Mouse (Mus musculus): Measurements from ENCODE around the gene Ugt1a2. TPM values are rescaled to one million over a fixed set of nuclear protein-coding genes. Genes with fewer than 3 reads are reported as not detected.

Ugt1a2 gene
- polyA plus RNA-seq (2014; fragmentation: Illumina TruSeq; extraction: RNeasy Lipid Tissue Mini Kit (QIAGEN cat#74804); ENCODE audit: low read depth, low replicate concordance) = not detected

DNA sequence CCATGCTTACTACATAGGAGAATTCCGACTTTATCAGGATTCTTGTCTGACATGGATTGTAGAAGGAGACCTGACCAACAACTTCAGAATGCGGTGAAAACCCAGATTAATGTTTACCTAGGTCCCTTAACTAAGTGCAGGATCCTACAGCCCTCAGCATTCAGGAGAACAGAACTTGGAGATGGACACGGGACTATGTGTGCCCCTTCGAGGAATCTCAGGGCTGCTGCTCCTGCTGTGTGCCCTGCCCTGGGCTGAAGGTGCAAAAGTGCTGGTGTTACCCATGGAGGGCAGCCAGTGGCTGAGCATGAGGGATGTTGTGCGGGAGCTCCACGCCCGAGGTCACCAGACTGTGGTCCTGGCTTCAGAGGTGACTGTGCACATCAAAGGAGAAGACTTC lies at the start of gene Ugt1a2:
Gene Ugt1a2, plus strand, starts transcription at position 146 of the 400 bp plus-strand sequence.

DNA sequence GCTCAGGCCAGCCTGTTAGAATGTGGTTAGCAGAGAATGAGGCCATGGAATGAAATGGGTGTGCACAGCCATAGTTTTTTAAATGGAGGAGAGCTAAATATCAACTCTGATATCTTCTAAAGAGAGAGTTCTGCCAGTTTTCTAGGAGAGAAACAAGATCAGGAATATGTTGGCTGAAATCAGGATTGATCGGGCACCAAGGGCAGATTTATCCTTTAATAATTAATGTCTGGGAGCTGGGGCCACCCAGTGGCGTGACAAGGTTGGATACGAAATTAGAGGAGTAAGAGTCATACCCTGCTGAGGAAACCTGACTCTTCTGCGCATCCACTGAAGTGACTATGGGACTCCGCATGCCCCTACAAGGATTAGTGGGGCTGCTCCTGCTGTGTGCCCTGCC lies 34.7 kb upstream of the Ugt1a2 start, which contains the start of gene Ugt1a5:
Gene Ugt1a5, plus strand, starts transcription at position 302 of the 400 bp plus-strand sequence.

DNA sequence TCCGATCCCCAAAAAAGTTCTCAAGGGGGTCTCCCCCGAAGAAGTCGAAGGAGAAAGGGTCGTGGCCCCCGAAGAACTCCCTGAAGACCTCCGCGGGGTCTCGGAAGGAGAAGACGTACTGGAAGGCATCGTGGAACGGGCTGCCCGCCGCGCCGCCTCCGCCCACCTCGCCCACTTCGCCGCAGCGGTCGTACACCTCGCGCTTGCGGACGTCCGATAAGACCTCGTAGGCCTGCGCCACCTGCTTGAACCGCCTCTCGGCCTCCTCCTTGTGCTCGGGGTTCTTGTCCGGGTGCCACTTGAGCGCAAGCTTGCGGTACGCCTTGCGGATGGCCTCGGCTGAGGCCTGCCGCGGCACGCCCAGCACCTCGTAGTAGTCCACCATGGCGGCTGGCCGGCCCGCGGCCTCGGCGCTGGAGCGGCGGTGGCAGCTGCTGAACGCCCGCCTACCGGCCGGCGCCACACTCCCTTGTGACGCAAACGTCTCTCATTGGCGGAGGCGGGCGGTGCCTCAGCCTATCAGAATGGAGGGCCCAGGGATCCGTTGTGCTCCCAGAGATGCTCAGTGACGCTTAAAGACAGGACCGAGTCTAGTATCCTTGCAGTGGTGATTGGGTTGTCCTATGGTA lies 5.0 kb downstream of the Ugt1a2 start, which contains the start of gene Dnajb3:
Gene Dnajb3, minus strand, starts transcription at position 489 of the 629 bp plus-strand sequence.

DNA sequence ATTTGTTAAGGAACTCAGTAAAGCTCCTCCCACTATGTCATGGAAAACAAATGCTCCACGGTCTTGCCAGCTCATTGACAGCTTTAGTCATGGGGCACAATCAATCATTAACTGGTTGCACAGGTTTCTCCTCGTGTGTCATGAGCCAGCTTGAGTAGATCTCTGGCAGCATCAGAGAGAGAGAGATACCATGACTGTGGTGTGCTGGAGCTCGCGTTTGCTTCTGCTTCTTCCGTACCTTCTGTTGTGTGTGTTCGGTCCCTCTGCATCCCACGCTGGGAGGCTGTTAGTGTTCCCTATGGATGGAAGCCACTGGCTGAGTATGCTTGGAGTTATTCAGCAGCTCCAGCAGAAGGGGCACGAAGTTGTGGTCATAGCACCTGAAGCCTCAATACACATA lies 11.4 kb downstream of the Ugt1a2 start, which contains the start of gene Ugt1a1:
Gene Ugt1a1, plus strand, starts transcription at position 148 of the 400 bp plus-strand sequence.

DNA sequence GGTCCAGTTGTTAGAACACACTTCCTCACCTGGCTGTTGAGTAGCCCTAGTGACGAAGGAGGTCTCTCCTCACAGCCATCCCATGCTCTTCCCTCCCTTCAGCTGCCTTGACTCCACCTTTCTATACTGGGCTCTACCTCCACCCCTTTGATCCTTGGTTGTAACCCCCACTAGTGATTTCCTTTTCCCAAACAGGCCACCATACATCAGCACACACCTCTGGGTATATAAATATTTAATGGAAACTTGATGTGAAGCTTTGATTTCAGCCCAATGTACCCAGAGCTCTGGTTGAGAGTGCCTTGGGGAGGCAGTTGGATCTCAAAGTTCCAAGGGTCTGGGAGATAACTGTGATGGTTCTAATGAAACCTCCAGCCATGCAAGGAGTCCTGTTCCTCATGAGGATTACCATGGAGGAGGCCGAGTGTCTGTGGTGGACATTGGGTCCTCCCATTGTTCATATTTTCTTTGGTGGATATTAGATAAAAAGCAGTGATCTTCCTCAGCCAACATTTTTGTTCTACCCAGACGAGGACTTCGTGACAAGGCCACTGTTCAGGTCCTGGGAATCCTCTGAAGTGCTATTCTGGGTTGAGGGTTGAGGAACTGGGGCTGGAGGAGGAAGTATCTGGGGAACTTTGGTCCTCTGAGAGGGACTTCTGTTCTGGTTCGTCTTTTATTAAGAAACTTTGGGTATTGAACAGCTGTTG lies 26.4 kb downstream of the Ugt1a2 start, which contains the start of gene Mroh2a:
Gene Mroh2a, plus strand, starts transcription at position 317 of the 710 bp plus-strand sequence.

Other genes starting within 250 kb of the Ugt1a2 start
- gene Usp40, start 192.1 kb upstream of the Ugt1a2 start, polyA plus RNA-seq (2014; fragmentation: Illumina TruSeq; extraction: RNeasy Lipid Tissue Mini Kit (QIAGEN cat#74804); ENCODE audit: low read depth, low replicate concordance) = 18.7 TPM
- not detected for gene Ugt1a10, start 145.2 kb upstream of the Ugt1a2 start, polyA plus RNA-seq (2014; fragmentation: Illumina TruSeq; extraction: RNeasy Lipid Tissue Mini Kit (QIAGEN cat#74804); ENCODE audit: low read depth, low replicate concordance)
- gene Ugt1a9, start 129.8 kb upstream of the Ugt1a2 start, polyA plus RNA-seq (2014; fragmentation: Illumina TruSeq; extraction: RNeasy Lipid Tissue Mini Kit (QIAGEN cat#74804); ENCODE audit: low read depth, low replicate concordance) = not detected
- gene Ugt1a8, start 112.8 kb upstream of the Ugt1a2 start, polyA plus RNA-seq (2014; fragmentation: Illumina TruSeq; extraction: RNeasy Lipid Tissue Mini Kit (QIAGEN cat#74804); ENCODE audit: low read depth, low replicate concordance) = not detected
- gene Ugt1a7c, start 105.5 kb upstream of the Ugt1a2 start, polyA plus RNA-seq (2014; fragmentation: Illumina TruSeq; extraction: RNeasy Lipid Tissue Mini Kit (QIAGEN cat#74804); ENCODE audit: low read depth, low replicate concordance) = 1.3 TPM
- gene Ugt1a6b, start 97.3 kb upstream of the Ugt1a2 start, polyA plus RNA-seq (2014; fragmentation: Illumina TruSeq; extraction: RNeasy Lipid Tissue Mini Kit (QIAGEN cat#74804); ENCODE audit: low read depth, low replicate concordance) = not detected
- 1.7 TPM for gene Ugt1a6a, start 65.8 kb upstream of the Ugt1a2 start, polyA plus RNA-seq (2014; fragmentation: Illumina TruSeq; extraction: RNeasy Lipid Tissue Mini Kit (QIAGEN cat#74804); ENCODE audit: low read depth, low replicate concordance)
- not detected for gene Ugt1a5, start 34.6 kb upstream of the Ugt1a2 start, polyA plus RNA-seq (2014; fragmentation: Illumina TruSeq; extraction: RNeasy Lipid Tissue Mini Kit (QIAGEN cat#74804); ENCODE audit: low read depth, low replicate concordance)
- gene Dnajb3, start 5.2 kb downstream of the Ugt1a2 start, polyA plus RNA-seq (2014; fragmentation: Illumina TruSeq; extraction: RNeasy Lipid Tissue Mini Kit (QIAGEN cat#74804); ENCODE audit: low read depth, low replicate concordance) = not detected
- gene Ugt1a1, start 11.4 kb downstream of the Ugt1a2 start, polyA plus RNA-seq (2014; fragmentation: Illumina TruSeq; extraction: RNeasy Lipid Tissue Mini Kit (QIAGEN cat#74804); ENCODE audit: low read depth, low replicate concordance) = 0.68 TPM
- not detected for gene Mroh2a, start 26.4 kb downstream of the Ugt1a2 start, polyA plus RNA-seq (2014; fragmentation: Illumina TruSeq; extraction: RNeasy Lipid Tissue Mini Kit (QIAGEN cat#74804); ENCODE audit: low read depth, low replicate concordance)
- 26.4 TPM for gene Hjurp, start 77.0 kb downstream of the Ugt1a2 start, polyA plus RNA-seq (2014; fragmentation: Illumina TruSeq; extraction: RNeasy Lipid Tissue Mini Kit (QIAGEN cat#74804); ENCODE audit: low read depth, low replicate concordance)
- gene Trpm8, start 77.1 kb downstream of the Ugt1a2 start, polyA plus RNA-seq (2014; fragmentation: Illumina TruSeq; extraction: RNeasy Lipid Tissue Mini Kit (QIAGEN cat#74804); ENCODE audit: low read depth, low replicate concordance) = not detected
- gene Spp2, start 206.4 kb downstream of the Ugt1a2 start, polyA plus RNA-seq (2014; fragmentation: Illumina TruSeq; extraction: RNeasy Lipid Tissue Mini Kit (QIAGEN cat#74804); ENCODE audit: low read depth, low replicate concordance) = not detected

Measured in heart, adult 10 weeks (tissue).